Mouse (Mus musculus): ENCODE measurements around the gene Swap70.
"Not testable (repeated sequence)": the region's sequence is repeated elsewhere in the genome, so short reads cannot be mapped to it uniquely, and the experiment has no call there.

Swap70 gene

GRCm38 (mm10) chr7:110221586-110222481 lies at the start of gene Swap70:
Gene Swap70, plus strand, starts transcription at chr7:110221711.
- CTCF ChIA-PET: no interaction called here

GRCm38 (mm10) chr7:110179208-110179607 lies 42.3 kb upstream of the Swap70 start:
- CTCF ChIA-PET: interaction anchor here (0.9 kb wide), 1 partner anchor 15 kb away, joined by 3 read pairs; no protein-coding TSS in a partner anchor

- CTCF ChIA-PET: interaction anchor here (0.7 kb wide), 2 partner anchors 71 to 89 kb away, joined by 8 to 12 read pairs; no protein-coding TSS in a partner anchor
Measured at GRCm38 (mm10) chr7:110180613-110181012, 40.9 kb upstream of the Swap70 start.

GRCm38 (mm10) chr7:110181446-110181845 lies 40.1 kb upstream of the Swap70 start:
- CTCF ChIA-PET: interaction anchor here (0.6 kb wide), 1 partner anchor 25 kb away, joined by 3 read pairs; no protein-coding TSS in a partner anchor

GRCm38 (mm10) chr7:110184608-110185007 lies 36.9 kb upstream of the Swap70 start:
- CTCF ChIA-PET: no interaction called here

- CTCF ChIA-PET: interaction anchor here (0.6 to 0.7 kb wide), 3 partner anchors 12 to 21 kb away, joined by 3 to 5 read pairs (median 4); no protein-coding TSS in a partner anchor
Measured at GRCm38 (mm10) chr7:110189951-110190350, 31.6 kb upstream of the Swap70 start.

GRCm38 (mm10) chr7:110193186-110193585 lies 28.3 kb upstream of the Swap70 start:
- CTCF ChIA-PET: no interaction called here

GRCm38 (mm10) chr7:110197176-110197575 lies 24.3 kb upstream of the Swap70 start:
- CTCF ChIA-PET: no interaction called here

GRCm38 (mm10) chr7:110201933-110202332 lies 19.6 kb upstream of the Swap70 start:
- CTCF ChIA-PET: interaction anchor here (0.6 kb wide), 2 partner anchors 8 to 12 kb away, joined by 3 to 4 read pairs; no protein-coding TSS in a partner anchor

- CTCF ChIA-PET: no interaction called here
Measured at GRCm38 (mm10) chr7:110204208-110204607, 17.3 kb upstream of the Swap70 start.

- CTCF ChIA-PET: no interaction called here
Measured at GRCm38 (mm10) chr7:110208341-110208740, 13.2 kb upstream of the Swap70 start.

GRCm38 (mm10) chr7:110209422-110209821 lies 12.1 kb upstream of the Swap70 start:
- CTCF ChIA-PET: no interaction called here

GRCm38 (mm10) chr7:110211025-110211424 lies 10.5 kb upstream of the Swap70 start:
- CTCF ChIA-PET: interaction anchor here (0.7 kb wide), 2 partner anchors 21 to 27 kb away, joined by 3 to 5 read pairs; no protein-coding TSS in a partner anchor

- CTCF ChIA-PET: no interaction called here
Measured at GRCm38 (mm10) chr7:110214882-110215281, 6.6 kb upstream of the Swap70 start.

GRCm38 (mm10) chr7:110221051-110221585 lies 393 bp upstream of the Swap70 start:
- CTCF ChIA-PET: no interaction called here

- CTCF ChIA-PET: no interaction called here
Measured at GRCm38 (mm10) chr7:110222583-110223182, 1.2 kb downstream of the Swap70 start.

GRCm38 (mm10) chr7:110223727-110224510 lies 2.4 kb downstream of the Swap70 start:
- CTCF ChIA-PET: no interaction called here

GRCm38 (mm10) chr7:110226484-110226883 lies 5.0 kb downstream of the Swap70 start:
- CTCF ChIA-PET: no interaction called here

GRCm38 (mm10) chr7:110229967-110230366 lies 8.5 kb downstream of the Swap70 start:
- CTCF ChIA-PET: interaction anchor here (0.6 kb wide), 2 partner anchors 12 to 27 kb away, joined by 3 to 4 read pairs; no protein-coding TSS in a partner anchor

GRCm38 (mm10) chr7:110231127-110231526 lies 9.6 kb downstream of the Swap70 start:
- CTCF ChIA-PET: not testable (repeated sequence)

- CTCF ChIA-PET: no interaction called here
Measured at GRCm38 (mm10) chr7:110236085-110236484, 14.6 kb downstream of the Swap70 start.

All from spleen, embryonic (tissue).